Mouse (Mus musculus) heart, adult 18-20 months (tissue): ENCODE measurements around the gene Them5. TPM values are rescaled to one million over a fixed set of nuclear protein-coding genes. Genes with fewer than 3 reads are reported as not detected.

Experiments
- total RNA-seq, 2 experiments: library from RNA; stranded (reverse); gene quantifications; 2 replicates each; pipeline ENCODE4 v1.2.3; 2021

The Them5 gene
- total RNA-seq, 2 experiments from 2014 or later = not detected

Other genes with a start within 250 kb of the Them5 start
- gene Gm10696, start 163.9 kb upstream of the Them5 start, total RNA-seq = not detected
- not detected for gene Gm5286, start 145.4 kb upstream of the Them5 start, total RNA-seq
- gene Gm4778, start 78.1 kb upstream of the Them5 start, total RNA-seq = not detected
- gene Them4, start 32.0 kb upstream of the Them5 start, total RNA-seq = 10 to 100 TPM; 14.9 to 15.3 TPM
- under 1 TPM; 0.20 to 0.21 TPM for gene C2cd4d, start 20.3 kb downstream of the Them5 start, total RNA-seq
- gene Rorc, start 30.7 kb downstream of the Them5 start, total RNA-seq = 10 to 100 TPM; 50.4 to 62.8 TPM
- gene Lingo4, start 56.4 kb downstream of the Them5 start, total RNA-seq = under 1 TPM; 0.10 to 0.13 TPM
- 1 to 10 TPM; 4.4 to 6.1 TPM for gene Tdrkh, start 71.2 kb downstream of the Them5 start, total RNA-seq
- gene Mrpl9, start 101.2 kb downstream of the Them5 start, total RNA-seq = 10 to 100 TPM; 66.2 to 74.9 TPM
- gene Oaz3, start 101.8 kb downstream of the Them5 start, total RNA-seq = not detected
- gene Celf3, start 136.2 kb downstream of the Them5 start, total RNA-seq = not detected
- gene Riiad1, start 138.2 kb downstream of the Them5 start, total RNA-seq = 1 to 10 TPM; 1.8 to 2.2 TPM
- gene Snx27, start 240.6 kb downstream of the Them5 start, total RNA-seq = 10 to 100 TPM; 28.3 to 29.0 TPM